Mouse (Mus musculus) midbrain, embryonic 16.5 days (tissue): ENCODE measurements at regions not wholly inside any gene's neighbourhood (a gene's known extent, or its start where the extent isn't known, plus 50 kb on each side); places are given as distances from the start of the nearest gene placed in this dataset.
A peak's percentile ranks its signal among the peaks of the same experiment; 100 is the strongest.

Experiments
- ATAC-seq: fragments of 200-750 bp; cut with Nextera tagmentation; 2 replicates; pipeline ENCODE4 v1.8.0; 2017; ENCODE audit warnings: moderate TSS enrichment
- H3K27ac ChIP-seq: fragments of 300-500 bp; sonication (generic); 2 replicates; pipeline ENCODE4 v1.5.1; 2014; ENCODE audit warnings: mild to moderate bottlenecking, low read length, mixed read lengths
- H3K27me3 ChIP-seq: fragments of 300-500 bp; sonication (generic); 2 replicates; pipeline ENCODE4 v1.6.1; 2014; ENCODE audit warnings: low read depth, low read length, mixed read lengths; ENCODE audit not compliant: control insufficient read depth, insufficient read depth
- H3K36me3 ChIP-seq: fragments of 300-500 bp; sonication (generic); 2 replicates; pipeline ENCODE4 v1.6.1; 2014; ENCODE audit warnings: mild to moderate bottlenecking, low read length, moderate library complexity, mixed read lengths; ENCODE audit not compliant: control insufficient read depth, insufficient read depth
- H3K4me1 ChIP-seq: fragments of 300-500 bp; sonication (generic); 2 replicates; pipeline ENCODE4 v1.6.1; 2014; ENCODE audit warnings: mild to moderate bottlenecking, low read length, mixed read lengths; ENCODE audit not compliant: control insufficient read depth, insufficient read depth
- H3K4me2 ChIP-seq: fragments of 300-500 bp; sonication (generic); 2 replicates; pipeline ENCODE4 v1.6.1; 2014; ENCODE audit warnings: mild to moderate bottlenecking, low read length, mixed read lengths
- H3K4me3 ChIP-seq: fragments of 300-500 bp; sonication (generic); 2 replicates; pipeline ENCODE4 v1.5.1; 2014; ENCODE audit warnings: low read depth, mild to moderate bottlenecking, low read length, moderate library complexity, mixed read lengths
- H3K9ac ChIP-seq: fragments of 300-500 bp; sonication (generic); 2 replicates; pipeline ENCODE4 v1.6.1; 2014; ENCODE audit warnings: low read depth, low read length, mixed read lengths
- H3K9me3 ChIP-seq: fragments of 300-500 bp; sonication (generic); replicated peaks from 2 replicates; pipeline ENCODE4 v1.6.1; 2014; ENCODE audit warnings: mild to moderate bottlenecking, low read length, mixed read lengths; ENCODE audit not compliant: control insufficient read depth, poor library complexity, severe bottlenecking
- WGBS: fragments of 180-500 bp; shearing (Covaris S2); extraction: QIAGEN DNeasy Blood & Tissue Kit; methylation state at CpG from one replicate; pipeline ENCODE4 v1.1.7; 2014; 5-methylcytosine and 5-hydroxymethylcytosine counted together

DNA sequence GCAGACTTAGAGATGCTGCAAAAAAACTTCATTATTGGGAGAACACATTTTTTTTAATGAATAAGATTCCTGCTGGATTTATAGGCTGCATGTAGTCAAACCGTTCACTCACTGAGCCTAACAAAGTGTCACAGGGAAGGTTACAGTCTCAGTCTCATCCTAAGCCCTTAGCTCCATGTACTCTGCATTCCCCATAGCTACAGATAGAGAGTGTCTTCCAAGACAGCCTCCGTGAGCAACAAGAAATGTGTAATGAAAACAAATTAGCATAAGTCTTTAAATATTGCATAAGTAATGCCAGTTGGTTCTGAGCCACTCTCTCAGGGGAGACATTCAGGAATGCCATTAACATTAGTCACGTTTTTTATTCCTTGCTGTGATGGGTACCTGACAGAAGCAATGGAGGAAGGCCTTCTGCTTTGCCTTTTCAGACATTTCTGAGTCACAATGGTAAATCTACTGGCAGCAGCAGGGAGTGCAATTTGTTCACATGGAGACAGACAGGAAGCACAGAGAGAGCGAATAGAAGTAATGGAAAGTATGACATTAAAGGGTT lies 376.7 kb downstream of the Fam84b start:
- no peak overlapping the region for H3K27ac ChIP-seq
- no peaks in the 10 kb centered on the region for H3K36me3 ChIP-seq
- WGBS = 47% methylated on average over 4 of the region's 4 CpGs
- H3K9ac ChIP-seq = no peak overlapping the region
- ATAC-seq = peak; percentile 56
- H3K9me3 ChIP-seq = no peaks in the 10 kb centered on the region
- no peaks in the 10 kb centered on the region for H3K27me3 ChIP-seq
- no peak overlapping the region for H3K4me2 ChIP-seq
- H3K4me3 ChIP-seq = no peak overlapping the region
- H3K4me1 ChIP-seq = no peaks in the 10 kb centered on the region

GRCm38 (mm10) chr15:60475086-60475485 lies 378.5 kb downstream of the Fam84b start:
- Histone ChIP-seq H3K27ac (no peak overlapping the region), H3K9me3 (no peaks in the 10 kb centered on the region), H3K4me2 (no peak overlapping the region), H3K36me3 (no peaks in the 10 kb centered on the region), H3K4me3 (no peak overlapping the region), H3K4me1 (no peaks in the 10 kb centered on the region), H3K27me3 (no peaks in the 10 kb centered on the region), H3K9ac (no peak overlapping the region)
- 9% methylated on average over 3 of the region's 3 CpGs for WGBS
- no peak for ATAC-seq

- Histone ChIP-seq H3K9me3 (no peaks in the 10 kb centered on the region), H3K4me1 (no peaks in the 10 kb centered on the region), H3K4me2 (no peak overlapping the region), H3K4me3 (no peak overlapping the region), H3K9ac (no peak overlapping the region), H3K36me3 (no peaks in the 10 kb centered on the region), H3K27ac (no peak overlapping the region), H3K27me3 (no peaks in the 10 kb centered on the region)
- ATAC-seq = no peak
- WGBS = 75% methylated on average over 1 of the region's 1 CpGs
These were observed 415.5 kb upstream of the 4933412E24Rik start for GRCm38 (mm10) chr15:60431916-60432315.

DNA sequence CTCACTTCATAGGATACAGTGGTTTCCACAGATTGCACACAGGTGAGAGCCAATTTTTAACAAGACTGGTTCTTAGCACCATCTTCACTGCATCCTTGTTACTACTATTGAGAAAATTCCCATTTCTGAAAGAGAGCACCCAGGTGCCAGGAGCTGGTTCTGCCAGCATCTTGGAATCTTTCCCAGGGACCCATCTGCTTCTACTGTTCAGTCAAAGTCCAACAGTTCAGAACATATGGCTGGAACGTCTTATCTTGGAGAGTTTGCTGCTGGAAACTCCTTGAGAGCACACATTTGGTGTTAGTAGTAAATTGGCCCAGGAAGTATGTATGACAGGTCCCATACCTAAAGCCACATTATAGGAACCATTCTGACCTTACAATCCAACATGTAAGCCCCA lies 402.7 kb upstream of the 4933412E24Rik start:
- H3K4me2 ChIP-seq = no peak overlapping the region
- no peak for ATAC-seq
- no peak overlapping the region for H3K4me3 ChIP-seq
- H3K27me3 ChIP-seq = no peaks in the 10 kb centered on the region
- H3K27ac ChIP-seq = no peak overlapping the region
- 72% methylated on average over 1 of the region's 1 CpGs for WGBS
- no peak overlapping the region for H3K9ac ChIP-seq
- H3K4me1 ChIP-seq = no peaks in the 10 kb centered on the region
- H3K36me3 ChIP-seq = no peaks in the 10 kb centered on the region
- no peaks in the 10 kb centered on the region for H3K9me3 ChIP-seq

GRCm38 (mm10) chr15:60392267-60392666 lies 375.9 kb upstream of the 4933412E24Rik start:
- H3K27ac ChIP-seq = no peak overlapping the region
- H3K36me3 ChIP-seq = no peaks in the 10 kb centered on the region
- no peak for ATAC-seq
- H3K4me2 ChIP-seq = no peak overlapping the region
- H3K9ac ChIP-seq = no peak overlapping the region
- H3K4me1 ChIP-seq = no peaks in the 10 kb centered on the region
- no peak overlapping the region for H3K4me3 ChIP-seq
- no peaks in the 10 kb centered on the region for H3K27me3 ChIP-seq
- H3K9me3 ChIP-seq = no peaks in the 10 kb centered on the region
- whole genome bisulfite sequencing = 66% methylated on average over 7 of the region's 7 CpGs

- WGBS = 71% methylated on average over 1 of the region's 1 CpGs
- Histone ChIP-seq H3K4me1 (no peaks in the 10 kb centered on the region), H3K36me3 (no peaks in the 10 kb centered on the region), H3K9me3 (no peaks in the 10 kb centered on the region), H3K27ac (no peak overlapping the region), H3K27me3 (no peaks in the 10 kb centered on the region), H3K4me2 (no peak overlapping the region), H3K4me3 (no peak overlapping the region), H3K9ac (no peak overlapping the region)
- no peak for ATAC-seq
These were observed 373.9 kb upstream of the 4933412E24Rik start for GRCm38 (mm10) chr15:60390336-60390735.

GRCm38 (mm10) chr15:60387962-60388361 lies 371.5 kb upstream of the 4933412E24Rik start:
- Histone ChIP-seq H3K27me3 (no peaks in the 10 kb centered on the region), H3K4me3 (no peak overlapping the region), H3K9me3 (no peaks in the 10 kb centered on the region), H3K36me3 (no peaks in the 10 kb centered on the region), H3K4me2 (no peak overlapping the region), H3K9ac (no peak overlapping the region), H3K4me1 (no peaks in the 10 kb centered on the region), H3K27ac (no peak overlapping the region)
- 89% methylated on average over 2 of the region's 2 CpGs for WGBS
- ATAC-seq = no peak
